Mouse (Mus musculus) forebrain, embryonic 16.5 days (tissue): Measurements from ENCODE around the gene Gfm2. TPM values are rescaled to one million over a fixed set of nuclear protein-coding genes. Genes with fewer than 3 reads are reported as not detected.

Experiments used
- ATAC-seq: fragments of 200-750 bp; cut with Nextera tagmentation; 2 replicates; pipeline ENCODE4 v1.8.0; 2017; ENCODE audit warnings: mild to moderate bottlenecking, moderate library complexity
- H3K27ac ChIP-seq: fragments of 300-500 bp; sonication (generic); 2 replicates; pipeline ENCODE4 v1.5.1; 2014; ENCODE audit warnings: low read length, control low read depth
- H3K27me3 ChIP-seq: fragments of 300-500 bp; sonication (generic); replicated peaks from 2 replicates; pipeline ENCODE4 v1.6.1; 2014; ENCODE audit warnings: low read length; ENCODE audit not compliant: control insufficient read depth, insufficient read depth
- H3K36me3 ChIP-seq: fragments of 300-500 bp; sonication (generic); 2 replicates; pipeline ENCODE4 v1.6.1; 2014; ENCODE audit not compliant: control insufficient read depth, insufficient read depth
- H3K4me1 ChIP-seq: fragments of 300-500 bp; sonication (generic); replicated peaks from 2 replicates; pipeline ENCODE4 v1.6.1; 2014; ENCODE audit warnings: low read length; ENCODE audit not compliant: control insufficient read depth, insufficient read depth
- H3K4me2 ChIP-seq: fragments of 300-500 bp; sonication (generic); 2 replicates; pipeline ENCODE4 v1.6.1; 2014; ENCODE audit warnings: mild to moderate bottlenecking, low read length, control low read depth
- H3K4me3 ChIP-seq: fragments of 300-500 bp; sonication (generic); replicated peaks from 2 replicates; pipeline ENCODE4 v1.5.1; 2014; ENCODE audit warnings: mild to moderate bottlenecking, low read length, control low read depth
- H3K9ac ChIP-seq: fragments of 300-500 bp; sonication (generic); replicated peaks from 2 replicates; pipeline ENCODE4 v1.6.1; 2014; ENCODE audit warnings: low read depth, low read length, control low read depth
- H3K9me3 ChIP-seq: fragments of 300-500 bp; sonication (generic); 2 replicates; pipeline ENCODE4 v1.6.1; 2016; ENCODE audit warnings: low read length; ENCODE audit not compliant: control insufficient read depth
- WGBS: fragments of 180-500 bp; shearing (Covaris S2); extraction: QIAGEN DNeasy Blood & Tissue Kit; methylation state at CpG from one replicate; pipeline ENCODE4 v1.1.7; 2014; 5-methylcytosine and 5-hydroxymethylcytosine counted together
- polyA plus RNA-seq: library from polyadenylated mRNA; unstranded; fragments of >200 nt; fragmentation: Nextera tagmentation; extraction: Ambion mirVana; gene quantifications from 2 replicates; pipeline ENCODE4 v1.2.1, GENCODE M21; 2015

Gene Gfm2
- polyA plus RNA-seq, 1 experiment from 2014 or later = 35.1 TPM

- no peak overlapping the region for H3K9ac ChIP-seq
- H3K9me3 ChIP-seq = no peaks in the 10 kb centered on the region
- H3K36me3 ChIP-seq = no peaks in the 10 kb centered on the region
- no peak overlapping the region for H3K4me2 ChIP-seq
- 97% methylated on average over 2 of the region's 2 CpGs for WGBS
- no peak overlapping the region for H3K27ac ChIP-seq
- no peaks in the 10 kb centered on the region for H3K27me3 ChIP-seq
- H3K4me1 ChIP-seq = peaks cover 7% of the 10 kb centered on the region; the same call in 1 of the 2 replicates
- H3K4me3 ChIP-seq = no peak overlapping the region
- no peak for ATAC-seq
Observed at GRCm38 (mm10) chr13:97184168-97184567, 46.4 kb downstream of the Gfm2 start.

GRCm38 (mm10) chr13:97184656-97185055, 46.9 kb downstream of the Gfm2 start:
- no peaks in the 10 kb centered on the region for H3K27me3 ChIP-seq
- no peaks in the 10 kb centered on the region for H3K36me3 ChIP-seq
- peaks cover 7% of the 10 kb centered on the region; the same call in 1 of the 2 replicates for H3K4me1 ChIP-seq
- H3K4me3 ChIP-seq = no peak overlapping the region
- no peak overlapping the region for H3K9ac ChIP-seq
- WGBS = 57% methylated on average over 5 of the region's 5 CpGs
- no peak for ATAC-seq
- H3K4me2 ChIP-seq = no peak overlapping the region
- no peak overlapping the region for H3K27ac ChIP-seq
- H3K9me3 ChIP-seq = no peaks in the 10 kb centered on the region

- no peaks in the 10 kb centered on the region for H3K4me1 ChIP-seq
- WGBS = 84% methylated on average over 4 of the region's 4 CpGs
- no peak for ATAC-seq
- no peaks in the 10 kb centered on the region for H3K9me3 ChIP-seq
- no peak overlapping the region for H3K4me3 ChIP-seq
- H3K36me3 ChIP-seq = no peaks in the 10 kb centered on the region
- no peak overlapping the region for H3K27ac ChIP-seq
- H3K4me2 ChIP-seq = no peak overlapping the region
- H3K27me3 ChIP-seq = no peaks in the 10 kb centered on the region
- H3K9ac ChIP-seq = no peak overlapping the region
Observed at GRCm38 (mm10) chr13:97186346-97186745, 48.6 kb downstream of the Gfm2 start.

GRCm38 (mm10) chr13:97187693-97188092, 50.0 kb downstream of the Gfm2 start:
- H3K27me3 ChIP-seq = no peaks in the 10 kb centered on the region
- no peak for ATAC-seq
- no peak overlapping the region for H3K4me3 ChIP-seq
- 86% methylated on average over 5 of the region's 5 CpGs for WGBS
- H3K36me3 ChIP-seq = no peaks in the 10 kb centered on the region
- no peak overlapping the region for H3K4me2 ChIP-seq
- H3K4me1 ChIP-seq = no peaks in the 10 kb centered on the region
- H3K9me3 ChIP-seq = no peaks in the 10 kb centered on the region
- no peak overlapping the region for H3K27ac ChIP-seq
- H3K9ac ChIP-seq = no peak overlapping the region

GRCm38 (mm10) chr13:97192649-97193048, 54.9 kb downstream of the Gfm2 start:
- Histone ChIP-seq H3K36me3 (no peaks in the 10 kb centered on the region), H3K4me2 (no peak overlapping the region), H3K9me3 (no peaks in the 10 kb centered on the region), H3K4me1 (peaks cover 11% of the 10 kb centered on the region), H3K27ac (no peak overlapping the region), H3K4me3 (no peak overlapping the region), H3K9ac (no peak overlapping the region), H3K27me3 (no peaks in the 10 kb centered on the region)
- WGBS = 79% methylated on average over 11 of the region's 11 CpGs
- ATAC-seq = no peak

GRCm38 (mm10) chr13:97193420-97193819, 55.7 kb downstream of the Gfm2 start:
- Histone ChIP-seq H3K4me1 (peaks cover 18% of the 10 kb centered on the region), H3K27ac (no peak overlapping the region), H3K9me3 (no peaks in the 10 kb centered on the region), H3K36me3 (no peaks in the 10 kb centered on the region), H3K27me3 (no peaks in the 10 kb centered on the region), H3K4me2 (no peak overlapping the region), H3K9ac (no peak overlapping the region), H3K4me3 (no peak overlapping the region)
- ATAC-seq = peak; percentile 83
- 20% methylated on average over 7 of the region's 7 CpGs for WGBS

- Histone ChIP-seq H3K4me3 (no peak overlapping the region), H3K9ac (no peak overlapping the region), H3K4me2 (no peak overlapping the region), H3K4me1 (peaks cover 18% of the 10 kb centered on the region), H3K36me3 (no peaks in the 10 kb centered on the region), H3K9me3 (no peaks in the 10 kb centered on the region), H3K27me3 (no peaks in the 10 kb centered on the region), H3K27ac (no peak overlapping the region)
- ATAC-seq = no peak
- WGBS = 46% methylated on average over 12 of the region's 12 CpGs
Observed at GRCm38 (mm10) chr13:97196186-97196924, 58.6 kb downstream of the Gfm2 start.

GRCm38 (mm10) chr13:97196925-97197218, 59.1 kb downstream of the Gfm2 start:
- no peak overlapping the region for H3K4me2 ChIP-seq
- no peaks in the 10 kb centered on the region for H3K9me3 ChIP-seq
- H3K4me3 ChIP-seq = no peak overlapping the region
- WGBS = 39% methylated on average over 2 of the region's 2 CpGs
- peaks cover 18% of the 10 kb centered on the region for H3K4me1 ChIP-seq
- H3K9ac ChIP-seq = no peak overlapping the region
- H3K27ac ChIP-seq = no peak overlapping the region
- no peaks in the 10 kb centered on the region for H3K27me3 ChIP-seq
- no peaks in the 10 kb centered on the region for H3K36me3 ChIP-seq
- no peak for ATAC-seq

- H3K27me3 ChIP-seq = no peaks in the 10 kb centered on the region
- H3K9me3 ChIP-seq = no peaks in the 10 kb centered on the region
- peak within 1 kb of the TSS; percentile 64 for H3K4me3 ChIP-seq
- WGBS = under 1% methylated on average over 45 of the region's 45 CpGs
- H3K27ac ChIP-seq = no peak within 1 kb of the TSS
- peak; percentile 73 for ATAC-seq
- no peaks in the 10 kb centered on the region for H3K36me3 ChIP-seq
- H3K4me2 ChIP-seq = peak within 1 kb of the TSS; percentile 96
- H3K9ac ChIP-seq = peak within 1 kb of the TSS; percentile 76
- H3K4me1 ChIP-seq = peaks cover 17% of the 10 kb centered on the region
Observed at GRCm38 (mm10) chr13:97197932-97198562, 60.3 kb downstream of the Gfm2 start, which contains the start of gene Hexb. TSS of gene Hexb (minus strand) at chr13:97198357.
